Mouse (Mus musculus): ENCODE measurements around the gene Tex2. TPM values are rescaled to one million over a fixed set of nuclear protein-coding genes. Genes with fewer than 3 reads are reported as not detected.

Tex2 gene
- polyA plus RNA-seq, 1 experiment from 2014 or later = 24.0 TPM

DNA sequence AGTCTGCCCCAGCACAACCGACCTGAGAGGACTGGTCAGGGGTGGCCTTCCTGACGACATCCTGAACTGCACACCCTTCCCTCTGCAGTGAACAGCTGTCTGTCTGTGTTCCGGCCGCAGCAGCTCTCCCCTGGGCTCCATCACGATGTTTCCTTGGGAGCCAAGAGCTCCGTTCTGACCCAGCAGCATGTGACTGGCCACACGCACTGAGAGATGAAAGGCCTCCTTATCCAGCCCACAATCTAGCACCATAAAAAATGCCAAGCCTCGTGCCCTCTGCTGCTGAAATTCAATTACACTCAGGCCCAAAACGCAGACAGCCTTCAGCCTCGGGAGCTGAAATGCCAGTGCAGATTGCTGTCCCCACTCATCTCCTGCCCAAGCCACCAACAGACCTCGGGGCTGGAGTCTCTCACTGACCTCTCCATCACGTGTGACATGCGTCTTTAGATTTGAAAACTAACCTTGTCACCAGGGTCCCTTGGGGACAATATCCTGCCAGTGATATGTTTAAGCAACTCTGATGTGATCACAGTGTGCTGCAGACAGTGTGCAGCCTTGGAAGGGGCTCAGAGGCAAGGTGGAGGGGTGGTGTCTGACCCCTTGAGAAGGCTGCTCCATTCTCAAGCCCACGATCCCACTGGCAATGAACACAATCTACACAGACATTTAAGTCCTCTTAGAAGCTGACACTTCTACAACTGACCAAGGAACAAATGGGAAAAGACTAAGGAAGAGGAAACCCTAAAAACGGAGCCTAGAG lies 41.0 kb downstream of the Tex2 start:
- no peak overlapping the region for H3K4me2 ChIP-seq
- 28% methylated on average over 15 of the region's 15 CpGs for WGBS
- peak; percentile 67 for ATAC-seq (ENCODE audit: low read depth)
- peak overlapping the region; percentile 39 for H3K9ac ChIP-seq
- no peak overlapping the region for H3K4me3 ChIP-seq
- H3K36me3 ChIP-seq = peaks cover 10% of the 10 kb centered on the region
- H3K27ac ChIP-seq (replicated peaks) = peak overlapping the region; percentile 61
- peaks cover 40% of the 10 kb centered on the region for H3K4me1 ChIP-seq (replicated peaks)
- no peaks in the 10 kb centered on the region for H3K27me3 ChIP-seq
- no peaks in the 10 kb centered on the region for H3K9me3 ChIP-seq

DNA sequence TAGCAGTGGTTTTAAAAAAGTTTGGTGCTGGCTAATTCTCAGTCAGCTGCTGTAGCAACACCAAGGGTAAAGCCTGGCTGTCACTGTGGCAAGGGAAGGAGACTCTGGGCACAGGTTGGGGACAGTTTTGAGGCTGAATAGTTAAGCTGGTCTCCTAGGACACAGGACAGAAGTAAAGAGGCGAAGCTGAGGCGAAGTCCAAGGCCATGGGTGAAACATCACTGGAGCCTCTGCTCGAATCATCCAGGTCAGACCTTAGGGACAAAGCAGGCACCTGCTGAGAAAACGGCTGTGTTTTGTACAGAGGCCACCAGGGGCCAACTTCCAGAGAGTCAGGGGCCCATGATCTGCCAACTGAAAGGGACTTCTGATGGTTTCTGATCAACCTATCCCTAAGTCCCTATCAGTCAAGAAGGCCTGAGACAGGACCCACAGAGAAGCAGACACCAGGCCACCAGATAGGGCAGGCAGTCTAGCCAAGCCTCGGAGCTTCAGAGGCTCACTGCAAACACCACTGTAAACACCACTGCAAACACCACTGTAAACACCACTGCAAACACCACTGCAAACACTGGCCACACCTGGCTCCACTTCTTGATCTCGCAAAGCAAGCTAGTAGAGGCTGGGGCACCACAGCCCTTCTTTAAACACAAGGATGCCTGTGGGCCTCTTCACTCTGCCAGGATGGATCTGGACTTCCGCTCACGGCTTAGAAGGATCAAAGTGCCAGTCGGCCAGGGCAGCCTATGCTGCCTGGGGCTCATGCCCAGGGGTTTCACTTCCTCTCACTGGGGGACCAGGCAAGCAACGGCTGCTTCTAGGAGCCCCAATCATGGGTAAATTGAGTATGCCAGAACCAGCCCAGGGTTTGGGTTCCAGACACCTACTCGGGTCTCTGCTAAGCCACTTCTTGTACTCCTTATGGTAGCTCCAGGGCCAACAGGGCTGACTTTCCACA lies 41.9 kb downstream of the Tex2 start:
- Histone ChIP-seq H3K4me1 (replicated peaks) (peaks cover 40% of the 10 kb centered on the region), H3K9ac (peak overlapping the region; percentile 39; the same call in 1 of the 2 replicates), H3K36me3 (peaks cover 19% of the 10 kb centered on the region), H3K27me3 (no peaks in the 10 kb centered on the region), H3K27ac (replicated peaks) (peak overlapping the region; percentile 61), H3K4me3 (no peak overlapping the region), H3K9me3 (no peaks in the 10 kb centered on the region), H3K4me2 (no peak overlapping the region)
- no peak for ATAC-seq (ENCODE audit: low read depth)
- WGBS = 76% methylated on average over 11 of the region's 11 CpGs

DNA sequence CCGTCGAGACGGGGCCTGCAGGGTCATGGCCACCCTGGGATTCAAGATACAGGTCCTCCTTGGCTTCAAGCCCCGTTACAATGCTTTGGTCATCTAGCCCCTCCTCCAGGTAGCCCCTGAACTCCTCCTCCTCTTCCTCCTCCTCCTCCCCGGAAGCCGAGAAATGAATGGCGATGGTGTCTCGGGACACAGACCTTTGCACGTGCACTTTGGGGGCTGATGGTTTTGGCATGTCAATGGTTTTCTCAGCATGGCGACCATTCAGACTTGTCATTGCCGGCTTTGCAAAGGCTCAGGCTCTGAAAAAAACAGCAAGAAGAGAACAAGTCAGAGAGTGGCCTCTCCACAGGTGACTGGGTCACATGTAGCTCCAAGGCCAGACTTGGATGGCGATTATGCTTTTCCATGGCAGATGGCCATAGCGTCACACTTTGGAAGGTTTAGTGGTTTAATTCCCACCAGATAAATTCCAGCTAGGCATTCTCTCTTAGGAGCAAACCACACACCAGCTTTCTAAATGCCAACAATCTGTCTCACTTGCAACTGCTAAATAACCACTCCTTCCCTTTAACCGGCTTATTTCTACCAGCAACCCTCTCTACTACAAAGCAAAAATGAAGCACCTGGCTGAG lies 44.8 kb downstream of the Tex2 start:
- Histone ChIP-seq H3K27me3 (no peaks in the 10 kb centered on the region), H3K9me3 (no peaks in the 10 kb centered on the region), H3K36me3 (peaks cover 23% of the 10 kb centered on the region), H3K27ac (replicated peaks) (no peak overlapping the region), H3K4me1 (replicated peaks) (peaks cover 27% of the 10 kb centered on the region), H3K4me2 (no peak overlapping the region), H3K4me3 (no peak overlapping the region), H3K9ac (no peak overlapping the region)
- no peak for ATAC-seq (ENCODE audit: low read depth)
- 76% methylated on average over 14 of the region's 14 CpGs for WGBS

DNA sequence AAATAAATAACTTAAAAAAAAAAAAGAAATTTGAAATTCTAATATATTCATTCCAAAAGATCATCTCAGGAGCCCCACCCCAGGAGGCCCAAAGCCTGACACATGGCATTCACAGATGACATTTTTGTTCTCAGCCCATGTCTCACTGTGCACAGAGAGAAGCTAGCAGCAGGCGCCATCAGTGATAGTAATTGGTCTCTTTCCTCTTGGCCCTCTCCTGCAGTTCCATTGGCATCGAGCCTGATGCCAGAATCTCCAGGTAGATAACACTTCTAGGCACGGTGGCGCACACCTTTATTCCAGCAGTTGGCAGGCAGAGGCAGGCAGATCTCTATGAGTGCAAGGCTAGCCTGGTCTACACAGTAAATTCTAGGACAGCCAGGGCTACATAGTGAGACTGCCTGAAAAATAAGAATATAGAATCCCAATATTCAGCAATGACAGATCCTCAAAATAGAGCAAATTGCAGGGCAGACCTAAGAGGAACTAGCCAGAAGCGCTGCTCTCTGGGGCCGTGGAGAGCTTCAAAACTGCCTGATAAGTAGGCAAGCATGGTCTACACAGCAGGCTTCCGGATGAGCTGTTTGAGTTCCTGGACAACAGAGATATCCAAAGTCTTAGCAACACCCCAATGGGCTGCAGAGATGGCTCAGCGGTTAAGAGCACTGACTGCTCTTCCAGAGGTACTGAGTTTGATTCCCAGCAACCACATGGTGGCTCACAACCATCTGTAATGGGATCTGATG lies 47.0 kb downstream of the Tex2 start:
- no peaks in the 10 kb centered on the region for H3K27me3 ChIP-seq
- WGBS = 98% methylated on average over 8 of the region's 8 CpGs
- ATAC-seq (ENCODE audit: low read depth) = no peak

DNA sequence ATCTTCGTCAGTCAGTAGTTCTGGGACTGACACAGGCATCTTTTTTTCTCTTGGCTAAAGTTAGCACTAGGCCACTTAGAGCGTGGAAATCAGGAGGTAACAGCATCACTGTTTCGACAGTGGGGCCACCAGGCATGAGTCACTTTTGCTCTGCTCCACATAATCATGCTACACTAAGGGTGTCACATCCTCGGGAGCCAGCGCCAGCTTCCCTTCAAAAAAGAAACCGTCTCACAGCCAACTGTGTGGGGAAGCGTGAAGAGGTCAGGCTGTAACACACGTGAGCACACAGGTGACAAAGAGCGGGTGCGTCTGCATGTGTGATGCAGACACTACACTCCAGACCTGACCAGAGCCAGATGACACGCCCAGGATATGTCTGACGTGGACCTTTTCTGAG lies 49.0 kb downstream of the Tex2 start:
- H3K4me2 ChIP-seq = no peak overlapping the region
- H3K4me3 ChIP-seq = no peak overlapping the region
- no peaks in the 10 kb centered on the region for H3K9me3 ChIP-seq
- H3K9ac ChIP-seq = no peak overlapping the region
- no peak overlapping the region for H3K27ac ChIP-seq (replicated peaks)
- H3K36me3 ChIP-seq = peaks cover 23% of the 10 kb centered on the region
- no peaks in the 10 kb centered on the region for H3K4me1 ChIP-seq (replicated peaks)
- 89% methylated on average over 12 of the region's 12 CpGs for WGBS
- H3K27me3 ChIP-seq = no peaks in the 10 kb centered on the region
- no peak for ATAC-seq (ENCODE audit: low read depth)

More for the DNA sequence above, 47.0 kb downstream of the Tex2 start:
- Histone ChIP-seq H3K36me3 (peaks cover 23% of the 10 kb centered on the region), H3K4me1 (replicated peaks) (peaks cover 6% of the 10 kb centered on the region), H3K9ac (no peak overlapping the region), H3K9me3 (no peaks in the 10 kb centered on the region), H3K27ac (replicated peaks) (no peak overlapping the region), H3K4me3 (no peak overlapping the region), H3K4me2 (no peak overlapping the region)

DNA sequence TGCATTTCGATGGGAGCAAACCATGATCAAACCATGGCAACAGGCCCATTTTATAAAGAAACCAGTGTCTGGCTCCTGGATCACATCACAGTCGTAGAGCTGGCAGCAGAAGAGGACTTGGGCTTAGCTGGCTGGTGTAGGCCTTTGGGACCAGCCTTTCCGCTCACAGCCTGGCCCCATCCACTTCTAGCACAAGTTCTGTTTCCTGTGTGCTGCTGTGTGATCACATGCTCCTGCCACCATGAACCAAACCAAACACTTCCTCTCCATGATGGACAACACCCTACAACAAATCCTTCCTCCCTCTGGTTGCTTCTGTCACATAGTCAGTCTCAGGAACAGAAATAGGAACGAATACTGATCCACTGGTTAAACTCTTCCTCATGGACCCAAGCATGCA lies 50.5 kb downstream of the Tex2 start:
- no peak overlapping the region for H3K4me2 ChIP-seq
- peaks cover 18% of the 10 kb centered on the region for H3K36me3 ChIP-seq
- 88% methylated on average over 4 of the region's 4 CpGs for WGBS
- H3K9ac ChIP-seq = no peak overlapping the region
- H3K27me3 ChIP-seq = no peaks in the 10 kb centered on the region
- no peak overlapping the region for H3K4me3 ChIP-seq
- ATAC-seq (ENCODE audit: low read depth) = no peak
- no peaks in the 10 kb centered on the region for H3K9me3 ChIP-seq
- H3K27ac ChIP-seq (replicated peaks) = no peak overlapping the region
- no peaks in the 10 kb centered on the region; the same call in 1 of the 2 replicates for H3K4me1 ChIP-seq (replicated peaks)

DNA sequence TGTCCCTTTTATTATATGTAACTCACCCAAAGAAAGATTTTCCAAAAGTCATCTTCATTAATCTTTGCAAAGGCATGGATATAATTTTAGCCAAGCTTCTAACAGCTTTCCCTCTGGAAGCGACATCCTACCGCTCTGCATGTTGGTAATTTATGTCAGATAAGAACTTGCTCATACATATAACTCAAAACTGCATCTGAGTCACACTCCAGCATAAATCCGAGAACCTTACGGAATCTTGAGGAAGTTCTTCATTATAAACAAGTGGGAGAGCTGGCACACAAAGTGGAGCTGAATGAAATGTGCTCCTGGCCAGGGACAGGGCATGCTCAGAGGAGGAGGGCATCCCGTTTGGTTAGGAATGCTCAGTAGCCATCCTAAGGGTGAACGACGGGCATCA lies 53.5 kb downstream of the Tex2 start:
- H3K4me2 ChIP-seq = no peak overlapping the region
- H3K4me1 ChIP-seq (replicated peaks) = peaks cover 16% of the 10 kb centered on the region
- no peaks in the 10 kb centered on the region for H3K9me3 ChIP-seq
- WGBS = 84% methylated on average over 7 of the region's 7 CpGs
- no peaks in the 10 kb centered on the region for H3K27me3 ChIP-seq
- no peak for ATAC-seq (ENCODE audit: low read depth)
- no peaks in the 10 kb centered on the region for H3K36me3 ChIP-seq
- H3K27ac ChIP-seq (replicated peaks) = no peak overlapping the region
- no peak overlapping the region for H3K4me3 ChIP-seq
- no peak overlapping the region for H3K9ac ChIP-seq

DNA sequence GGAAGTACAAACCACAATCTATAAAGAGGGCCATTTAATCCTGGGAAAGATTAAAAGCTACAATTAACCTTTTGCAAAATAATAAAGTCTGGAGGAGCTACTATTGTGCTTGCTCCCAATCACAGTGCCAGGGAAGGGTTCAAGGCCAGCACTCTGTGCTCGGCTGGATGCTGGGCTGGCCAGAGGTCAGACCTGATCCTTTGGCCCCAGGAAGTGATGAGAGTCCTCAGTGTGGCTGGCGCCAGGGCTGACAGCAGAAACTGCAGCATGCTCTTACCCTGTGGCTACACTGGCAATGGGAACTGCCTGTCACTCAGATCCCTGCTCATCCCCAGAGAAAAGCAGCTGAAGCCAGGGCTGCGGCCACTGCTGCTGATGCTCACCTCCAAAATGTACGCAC lies 55.2 kb downstream of the Tex2 start:
- no peak for ATAC-seq (ENCODE audit: low read depth)

DNA sequence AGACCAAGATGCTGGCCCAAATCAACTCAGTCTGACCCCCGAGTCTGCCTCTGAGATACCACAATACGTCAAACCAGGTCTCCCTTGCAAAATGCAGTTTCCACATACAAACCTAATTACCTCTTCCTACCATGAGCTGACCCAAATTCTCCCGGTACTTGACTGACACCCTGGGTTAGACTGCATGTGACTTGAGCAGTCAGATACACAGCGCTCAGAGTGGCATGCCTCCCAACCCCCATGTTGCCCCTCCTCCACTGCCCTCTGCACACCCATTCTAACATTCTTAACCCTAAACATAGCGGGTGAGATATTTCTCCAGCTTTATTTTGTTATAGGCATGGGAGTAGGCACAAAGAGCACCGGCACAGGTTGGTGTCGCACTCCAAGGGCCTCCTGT lies 55.8 kb downstream of the Tex2 start:
- no peak for ATAC-seq (ENCODE audit: low read depth)

More for the DNA sequence above, 55.2 kb downstream of the Tex2 start:
- Histone ChIP-seq H3K27ac (replicated peaks) (no peak overlapping the region), H3K4me1 (replicated peaks) (peaks cover 17% of the 10 kb centered on the region), H3K4me2 (no peak overlapping the region), H3K9ac (no peak overlapping the region), H3K36me3 (no peaks in the 10 kb centered on the region), H3K9me3 (no peaks in the 10 kb centered on the region), H3K27me3 (no peaks in the 10 kb centered on the region), H3K4me3 (no peak overlapping the region)
- 74% methylated on average over 4 of the region's 4 CpGs for WGBS

DNA sequence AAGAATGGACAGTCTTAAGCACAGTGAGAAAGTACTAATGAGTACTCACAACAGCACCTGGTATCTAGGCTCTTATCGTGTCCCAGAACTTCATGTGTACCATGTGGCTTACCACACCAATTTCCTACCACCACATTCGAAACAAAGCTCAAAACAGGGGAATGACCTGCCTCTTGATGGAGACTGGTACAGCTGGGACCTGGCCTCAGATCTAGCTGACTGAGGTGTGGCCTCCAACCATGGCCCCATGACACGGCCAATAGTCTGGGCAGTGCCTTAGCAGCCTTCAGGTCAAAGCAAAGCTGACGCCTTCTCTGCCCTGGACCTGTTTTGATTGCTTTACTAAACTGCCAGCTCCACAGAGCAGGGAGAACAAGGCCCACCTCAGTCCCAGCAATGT lies 56.5 kb downstream of the Tex2 start:
- H3K4me1 ChIP-seq (replicated peaks) = peaks cover 17% of the 10 kb centered on the region
- no peak overlapping the region for H3K4me3 ChIP-seq
- H3K9me3 ChIP-seq = no peaks in the 10 kb centered on the region
- H3K4me2 ChIP-seq = no peak overlapping the region
- H3K9ac ChIP-seq = no peak overlapping the region
- H3K27ac ChIP-seq (replicated peaks) = no peak overlapping the region
- no peaks in the 10 kb centered on the region for H3K36me3 ChIP-seq
- WGBS = 79% methylated on average over 4 of the region's 4 CpGs
- no peak for ATAC-seq (ENCODE audit: low read depth)
- no peaks in the 10 kb centered on the region for H3K27me3 ChIP-seq

More for the DNA sequence above, 55.8 kb downstream of the Tex2 start:
- peaks cover 17% of the 10 kb centered on the region for H3K4me1 ChIP-seq (replicated peaks)
- H3K36me3 ChIP-seq = no peaks in the 10 kb centered on the region
- H3K27ac ChIP-seq (replicated peaks) = no peak overlapping the region
- 86% methylated on average over 7 of the region's 7 CpGs for WGBS
- no peak overlapping the region for H3K4me2 ChIP-seq
- no peaks in the 10 kb centered on the region for H3K27me3 ChIP-seq
- no peak overlapping the region for H3K4me3 ChIP-seq
- no peak overlapping the region for H3K9ac ChIP-seq
- H3K9me3 ChIP-seq = no peaks in the 10 kb centered on the region

DNA sequence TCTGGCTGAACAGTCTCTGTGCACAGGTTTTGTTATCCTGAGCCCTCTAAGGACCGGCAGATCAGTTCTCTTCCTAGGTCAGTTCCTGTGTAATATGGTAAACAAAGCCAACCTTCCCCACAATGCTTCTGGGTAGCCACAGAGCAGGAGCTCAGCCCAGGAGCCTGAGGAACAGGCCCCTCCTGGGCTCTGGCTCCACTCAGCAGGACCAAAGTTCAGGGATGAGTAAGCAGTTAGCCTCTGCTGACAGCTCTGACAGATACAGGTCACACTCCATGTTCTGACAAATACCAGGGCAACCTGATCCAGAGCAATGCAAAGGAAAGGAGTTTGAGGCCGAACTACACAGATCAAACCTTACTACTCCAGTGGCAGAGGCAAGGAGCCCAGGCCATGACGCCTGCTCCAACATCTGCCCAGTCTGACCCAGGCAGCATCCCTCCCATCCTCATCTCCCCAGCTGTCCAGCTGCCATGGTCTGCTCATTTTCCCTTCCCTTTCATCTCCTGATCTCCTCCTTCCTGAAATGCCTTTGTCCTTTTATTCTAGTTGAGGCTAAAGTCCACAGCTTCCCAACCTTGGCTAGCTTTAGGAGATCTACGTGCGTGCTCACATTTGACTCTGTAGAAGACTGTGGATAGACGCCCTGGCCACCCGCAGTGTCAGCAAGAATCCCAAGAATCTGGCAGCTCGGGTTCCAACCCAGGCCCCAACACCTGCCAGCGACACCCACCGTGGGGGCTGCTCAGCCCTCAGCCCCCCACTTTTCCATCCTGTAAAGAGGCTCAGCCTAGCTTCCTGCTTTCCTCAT lies 57.2 kb downstream of the Tex2 start:
- 60% methylated on average over 10 of the region's 10 CpGs for WGBS
- no peak overlapping the region for H3K27ac ChIP-seq (replicated peaks)
- ATAC-seq (ENCODE audit: low read depth) = no peak

More for the DNA sequence above, 57.2 kb downstream of the Tex2 start:
- peaks cover 17% of the 10 kb centered on the region for H3K4me1 ChIP-seq (replicated peaks)
- H3K4me2 ChIP-seq = no peak overlapping the region
- no peak overlapping the region for H3K4me3 ChIP-seq
- 0 out of 2 replicates have a peak, but pooled peaks cover 3% of the 10 kb centered on the region for H3K36me3 ChIP-seq
- no peaks in the 10 kb centered on the region for H3K9me3 ChIP-seq
- H3K27me3 ChIP-seq = no peaks in the 10 kb centered on the region
- H3K9ac ChIP-seq = no peak overlapping the region

Data from neural tube, embryonic 13.5 days (tissue).